In genomic region chr13:64286791-64287190, GRCm38 (mm10) we compare ENCODE assay signal across 23 mouse cellular contexts. TPM values are rescaled to one million over a fixed set of nuclear protein-coding genes. Genes with fewer than 3 reads are reported as not detected.
DNase-seq lines count a peak whose midpoint lies in the region; ATAC-seq and TF ChIP-seq lines count a peak whose summit lies in the region.
"Had no signal": no experiment of that assay in that cellular context is flagged by ENCODE, and none has a peak within 500 bp of the region (broad histone marks: within the 10 kb centered on the region; RNA-seq: fewer than 3 reads in every experiment).

No protein-coding gene starts in this region.

- H3K4me3 ChIP-seq in liver, adult 2 months (ENCODE audit: insufficient read depth, low read depth, low read length): no peak overlapping the region
- H3K4me3 ChIP-seq in liver, postnatal 0 days (ENCODE audit: low read depth, low read length): no peak overlapping the region
- H3K4me3 ChIP-seq: embryonic facial prominence, embryonic 10.5 days; forebrain, embryonic 13.5 days; gastrocnemius, adult 2 months; heart, embryonic 10.5 days; heart, embryonic 15.5 days; hindbrain, embryonic 13.5 days had no signal

- peaks cover 12% of the 10 kb centered on the region for H3K36me3 ChIP-seq in liver, adult 2 months (ENCODE audit: control insufficient read depth, insufficient read depth, low read length)
- peaks cover 8% of the 10 kb centered on the region; the same call in 1 of the 2 replicates for H3K36me3 ChIP-seq in liver, postnatal 0 days (replicated peaks; ENCODE audit: insufficient read depth, low read length)
- H3K36me3 ChIP-seq: hindbrain, embryonic 13.5 days had no signal

- H3K27me3 ChIP-seq in liver, adult 2 months (ENCODE audit: control insufficient read depth, insufficient read depth, low read length): no peaks in the 10 kb centered on the region
- no peaks in the 10 kb centered on the region for H3K27me3 ChIP-seq in liver, postnatal 0 days (ENCODE audit: insufficient read depth, low read length)
- H3K27me3 ChIP-seq: forebrain, embryonic 13.5 days; heart, embryonic 15.5 days; hindbrain, embryonic 13.5 days had no signal

- ATAC-seq in liver, postnatal 0 days: no peak
- ATAC-seq: CD4-positive, CD25-positive, alpha-beta regulatory T cell, adult 4 months; forebrain, embryonic 13.5 days; forebrain, postnatal 0 days had no signal

- no peak for TF ChIP-seq CTCF in liver, adult 2 months (IDR thresholded peaks at IDR 0.05; ENCODE audit: low read depth, low read length)
- TF ChIP-seq CTCF in liver, postnatal 0 days (IDR thresholded peaks at IDR 0.05; ENCODE audit: low read depth): no peak

- no peaks in the 10 kb centered on the region for H3K79me2 ChIP-seq in liver, adult 2 months (ENCODE audit: control insufficient read depth, insufficient read depth, low read length)

- H3K27ac ChIP-seq in liver, adult 2 months (replicated peaks; ENCODE audit: insufficient read depth, low read depth, low read length): no peak overlapping the region
- H3K27ac ChIP-seq in liver, postnatal 0 days (ENCODE audit: low read depth): no peak overlapping the region
- H3K27ac ChIP-seq: embryonic facial prominence, embryonic 10.5 days; forebrain, embryonic 13.5 days; gastrocnemius, adult 2 months; heart, embryonic 10.5 days; heart, embryonic 15.5 days; hindbrain, embryonic 13.5 days had no signal

- H3K4me2 ChIP-seq in liver, postnatal 0 days (ENCODE audit: low read depth, low read length): no peak overlapping the region
- H3K4me2 ChIP-seq: forebrain, embryonic 13.5 days; heart, embryonic 15.5 days; hindbrain, embryonic 13.5 days had no signal

- 31% methylated on average over 4 of the region's 4 CpGs for WGBS in liver, adult 2 months
- WGBS in liver, postnatal 0 days (ENCODE audit: insufficient replicate concordance): 56% methylated on average over 4 of the region's 4 CpGs

- TF ChIP-seq EP300 in liver, postnatal 0 days (IDR thresholded peaks at IDR 0.05; ENCODE audit: low read depth): no peak

- TF ChIP-seq POLR2A in liver, adult 2 months (IDR thresholded peaks at IDR 0.05; ENCODE audit: extremely low read depth, insufficient read depth, low read length): no peak

- peak; percentile 36 for DNase-seq in embryo, embryonic 10 days (ENCODE audit: low spot score)
- DNase-seq in embryo, embryonic 9.5 days (ENCODE audit: extremely low spot score): no peak
- peak; percentile 58 for DNase-seq in kidney, adult 9 months
- no peak for DNase-seq in kidney, postnatal 10 days
- DNase-seq in liver, adult 2 months (ENCODE audit: extremely low read depth, low read depth, low spot score): peak; percentile 71
- DNase-seq in liver, postnatal 0 days: no peak
- DNase-seq in frontal cortex, adult 2 months (ENCODE audit: extremely low spot score in 1 of 2, low spot score in 1 of 2): no peak
- DNase-seq: adrenal gland, adult 8-10 months; adrenal gland, postnatal 36 days; B cell, adult 2 months; cerebellum, adult 2 months; cerebellum, postnatal 10 days; forebrain, postnatal 0 days; gastrocnemius, adult 2 months; gastrocnemius, postnatal 25 days; heart, adult 18-20 months; heart, postnatal 14 days had no signal

- H3K9ac ChIP-seq in liver, adult 2 months (ENCODE audit: low read depth, low read length): no peak overlapping the region
- H3K9ac ChIP-seq in liver, postnatal 0 days (replicated peaks): no peak overlapping the region
- H3K9ac ChIP-seq: forebrain, embryonic 13.5 days; forebrain, postnatal 0 days; heart, embryonic 15.5 days; hindbrain, embryonic 13.5 days had no signal

- peaks cover 3% of the 10 kb centered on the region for H3K9me3 ChIP-seq in liver, postnatal 0 days (ENCODE audit: low read length)
- H3K9me3 ChIP-seq: forebrain, embryonic 13.5 days; heart, embryonic 15.5 days; hindbrain, embryonic 13.5 days had no signal

- H3K4me1 ChIP-seq in liver, adult 2 months (ENCODE audit: control insufficient read depth, insufficient read depth, low read length): peaks cover 5% of the 10 kb centered on the region; the same call in 1 of the 2 replicates
- no peaks in the 10 kb centered on the region for H3K4me1 ChIP-seq in liver, postnatal 0 days (ENCODE audit: insufficient read depth)
- H3K4me1 ChIP-seq: forebrain, embryonic 13.5 days; heart, embryonic 15.5 days; hindbrain, embryonic 13.5 days had no signal

RNA-seq across cellular contexts. Expression of gene Cdc14b, which starts 11.7 kb away (rescaled TPM):
- total RNA-seq in liver, adult 2 months (2014; rRNA removed): 31.7 and 35.8 TPM in 2 replicates
- 6.7 and 7.6 TPM in 2 replicates for polyA plus RNA-seq in liver, adult 2 months (2012; rRNA removed)
- 4.5 and 5.3 TPM in 2 replicates for polyA plus RNA-seq in liver, postnatal 0 days (2015; fragmentation: Nextera tagmentation; extraction: Ambion mirVana)
- polyA plus RNA-seq in frontal cortex, adult 2 months (2012; rRNA removed): 10.6 and 11.8 TPM in 2 replicates

RNA-seq across cellular contexts. Expression of gene Aaed1, which starts 25.7 kb away (rescaled TPM):
- total RNA-seq in liver, adult 2 months (2014; rRNA removed): 83.4 and 84.2 TPM in 2 replicates
- 20.8 and 21.1 TPM in 2 replicates for polyA plus RNA-seq in liver, adult 2 months (2012; rRNA removed)
- 37.8 and 39.3 TPM in 2 replicates for polyA plus RNA-seq in liver, postnatal 0 days (2015; fragmentation: Nextera tagmentation; extraction: Ambion mirVana)
- 14.7 and 17.3 TPM in 2 replicates for polyA plus RNA-seq in frontal cortex, adult 2 months (2012; rRNA removed)

Comparison
In these comparisons a context has a peak if more than half of its experiments do, and no peak if none do; other contexts are left out.
1. DNase-seq: peak in embryo, embryonic 10 days (single experiment), kidney, adult 9 months (single experiment) and liver, adult 2 months (single experiment); none in embryo, embryonic 9.5 days (single experiment), kidney, postnatal 10 days (single experiment), liver, postnatal 0 days (single experiment) and frontal cortex, adult 2 months (0 of 2).